Comparison of ENCODE assay signal across 9 mouse cellular contexts in genomic region chr5:7960176-7960575, GRCm38 (mm10). TPM values are rescaled to one million over a fixed set of nuclear protein-coding genes. Genes with fewer than 3 reads are reported as not detected.
DNase-seq lines count a peak whose midpoint lies in the region; ATAC-seq and TF ChIP-seq lines count a peak whose summit lies in the region.
"Had no signal": no experiment of that assay in that cellular context is flagged by ENCODE, and none has a peak within 500 bp of the region (broad histone marks: within the 10 kb centered on the region; RNA-seq: fewer than 3 reads in every experiment).

Gene Steap4, plus strand, starts transcription at chr5:7960457.

- TF ChIP-seq CTCF in ES-Bruce4 (IDR thresholded peaks at IDR 0.05; ENCODE audit: low read depth, low read length): no peak

- H3K9me3 ChIP-seq in ES-Bruce4 (replicated peaks; ENCODE audit: control insufficient read depth, insufficient read depth, low read length, poor library complexity, severe bottlenecking): no peaks in the 10 kb centered on the region
- no peaks in the 10 kb centered on the region for H3K9me3 ChIP-seq in hindbrain, embryonic 14.5 days (ENCODE audit: control insufficient read depth, low read length)
- H3K9me3 ChIP-seq in liver, embryonic 11.5 days (ENCODE audit: control insufficient read depth, low read length): no peaks in the 10 kb centered on the region

- no peak for TF ChIP-seq EP300 in ES-Bruce4 (IDR thresholded peaks at IDR 0.05; ENCODE audit: insufficient read depth, low read depth, low read length)

- ATAC-seq in hindbrain, embryonic 14.5 days (ENCODE audit: low FRiP score): no peak
- peak; percentile 47 for ATAC-seq in liver, embryonic 11.5 days (replicated peaks; ENCODE audit: low FRiP score)

- no peak for TF ChIP-seq POLR2A in ES-Bruce4 (IDR thresholded peaks at IDR 0.05; ENCODE audit: insufficient read depth, low read length)

- no peaks in the 10 kb centered on the region for H3K4me1 ChIP-seq in ES-Bruce4 (ENCODE audit: control insufficient read depth, insufficient read depth, low read length)
- H3K4me1 ChIP-seq in hindbrain, embryonic 14.5 days (replicated peaks; ENCODE audit: control insufficient read depth, insufficient read depth, low read length): no peaks in the 10 kb centered on the region
- no peaks in the 10 kb centered on the region for H3K4me1 ChIP-seq in liver, embryonic 11.5 days (replicated peaks; ENCODE audit: control insufficient read depth, insufficient read depth, low read length)

- DNase-seq in adrenal gland, postnatal 4 days (ENCODE audit: low spot score in 2 of 2): peak in 1 of 2 experiments; percentile 14
- DNase-seq in gastrocnemius, postnatal 10 days: peak; percentile 60
- no peak for DNase-seq in hindbrain, embryonic 14.5 days (ENCODE audit: low spot score)
- peak; percentile 34 for DNase-seq in liver, embryonic 11.5 days (ENCODE audit: low spot score)
- peak; percentile 30 for DNase-seq in neural tube, embryonic 10.5 days (ENCODE audit: extremely low spot score, low spot score)
- no peak for DNase-seq in layer of hippocampus, postnatal 10 days (ENCODE audit: low spot score in 2 of 2)
- no peak for DNase-seq in MN1 (ENCODE audit: low spot score)

- H3K36me3 ChIP-seq in ES-Bruce4 (ENCODE audit: control insufficient read depth, insufficient read depth, low read length, poor library complexity, severe bottlenecking): no peaks in the 10 kb centered on the region
- no peaks in the 10 kb centered on the region for H3K36me3 ChIP-seq in hindbrain, embryonic 14.5 days (replicated peaks; ENCODE audit: control insufficient read depth, insufficient read depth)
- no peaks in the 10 kb centered on the region for H3K36me3 ChIP-seq in liver, embryonic 11.5 days (ENCODE audit: control insufficient read depth, insufficient read depth, low read length)

- 5% methylated on average over 20 of the region's 20 CpGs for WGBS in hindbrain, embryonic 14.5 days
- WGBS in liver, embryonic 11.5 days: 16% methylated on average over 20 of the region's 20 CpGs

- H3K27ac ChIP-seq in ES-Bruce4 (ENCODE audit: insufficient read depth, low read length): no peak within 1 kb of the TSS
- no peak within 1 kb of the TSS for H3K27ac ChIP-seq in hindbrain, embryonic 14.5 days
- no peak within 1 kb of the TSS for H3K27ac ChIP-seq in liver, embryonic 11.5 days (ENCODE audit: low read depth, low read length)

- no peaks in the 10 kb centered on the region; the same call in none of the 2 replicates for H3K27me3 ChIP-seq in ES-Bruce4 (ENCODE audit: control insufficient read depth, insufficient read depth, low read length, poor library complexity, severe bottlenecking)
- no peaks in the 10 kb centered on the region for H3K27me3 ChIP-seq in hindbrain, embryonic 14.5 days (ENCODE audit: control insufficient read depth, insufficient read depth, low read length)
- H3K27me3 ChIP-seq in liver, embryonic 11.5 days (replicated peaks; ENCODE audit: control insufficient read depth, insufficient read depth, low read length): no peaks in the 10 kb centered on the region

- H3K4me3 ChIP-seq in ES-Bruce4 (ENCODE audit: low read depth, low read length): peak within 1 kb of the TSS; percentile 14; the same call in 1 of the 2 replicates
- H3K4me3 ChIP-seq in hindbrain, embryonic 14.5 days (replicated peaks; ENCODE audit: low read length): peak within 1 kb of the TSS; percentile 11
- H3K4me3 ChIP-seq in liver, embryonic 11.5 days (ENCODE audit: low read depth, low read length): peak within 1 kb of the TSS; percentile 4; the same call in 1 of the 2 replicates
- H3K4me3 ChIP-seq: myocyte had no signal

- H3K9ac ChIP-seq in ES-Bruce4 (ENCODE audit: low read depth, poor library complexity, severe bottlenecking): 0 out of 2 replicates have a peak within 1 kb of the TSS, but pooled peaks have one; percentile 12
- H3K9ac ChIP-seq in hindbrain, embryonic 14.5 days: peak within 1 kb of the TSS; percentile 0; the same call in 1 of the 2 replicates
- H3K9ac ChIP-seq in liver, embryonic 11.5 days (ENCODE audit: low read depth, low read length): no peak within 1 kb of the TSS

- H3K4me2 ChIP-seq in hindbrain, embryonic 14.5 days (replicated peaks): peak within 1 kb of the TSS; percentile 42
- H3K4me2 ChIP-seq in liver, embryonic 11.5 days: peak within 1 kb of the TSS; percentile 53

RNA-seq across cellular contexts. Expression of gene Steap4, which starts in this region (rescaled TPM):
- polyA plus RNA-seq in ES-Bruce4 (2011; ENCODE audit: insufficient read depth, insufficient read length, low read depth, missing spikeins): not detected in 2 replicates
- 10 to 100 TPM; 11.6 to 16.8 TPM for total RNA-seq in adrenal gland, postnatal 4 days (2021)
- 10 to 100 TPM; 36.6 to 36.8 TPM for total RNA-seq in gastrocnemius, postnatal 10 days (2021)
- 0.13 and 0.27 TPM in 2 replicates for polyA plus RNA-seq in hindbrain, embryonic 14.5 days (2014; fragmentation: Nextera tagmentation; extraction: Ambion mirVana)
- polyA plus RNA-seq in liver, embryonic 11.5 days (2014; fragmentation: Nextera tagmentation; extraction: Ambion mirVana): 0.29 and 0.86 TPM in 2 replicates
- under 1 TPM; 0.20 to 0.25 TPM for total RNA-seq in layer of hippocampus, postnatal 10 days (2021)
- polyA plus RNA-seq: myocyte had no signal

Comparison
In these comparisons a context has a peak if more than half of its experiments do, and no peak if none do; other contexts are left out.
1. RNA of gene Steap4 (total RNA-seq): 36.6 to 36.8 TPM in gastrocnemius, postnatal 10 days and 11.6 to 16.8 TPM in adrenal gland, postnatal 4 days; 0.20 to 0.25 TPM in layer of hippocampus, postnatal 10 days; every median in the first group is over 10 times any median in the second.
2. Peak in DNase-seq, ATAC-seq, H3K4me3 ChIP-seq and H3K4me2 ChIP-seq in liver, embryonic 11.5 days; RNA of the gene not detected or under 1 TPM.
3. DNase-seq: peak in gastrocnemius, postnatal 10 days (single experiment) and neural tube, embryonic 10.5 days (single experiment); none in hindbrain, embryonic 14.5 days (single experiment), layer of hippocampus, postnatal 10 days (0 of 2) and MN1 (single experiment).
4. Peak in every context shown above with its lines, with median percentiles within 50 percentile points of each other: H3K4me3 ChIP-seq.